Mouse (Mus musculus) c-Kit-positive CD71-positive TER-119-negative erythroid progenitor cells, embryonic 14.5 days (primary cell): ENCODE results near the gene Akr1c18.

Experiments used
- DNase-seq: peaks from one replicate; pipeline ENCODE4 v3.0.0-alpha.2; 2013; ENCODE audit warnings: low read depth

The Akr1c18 gene

DNA sequence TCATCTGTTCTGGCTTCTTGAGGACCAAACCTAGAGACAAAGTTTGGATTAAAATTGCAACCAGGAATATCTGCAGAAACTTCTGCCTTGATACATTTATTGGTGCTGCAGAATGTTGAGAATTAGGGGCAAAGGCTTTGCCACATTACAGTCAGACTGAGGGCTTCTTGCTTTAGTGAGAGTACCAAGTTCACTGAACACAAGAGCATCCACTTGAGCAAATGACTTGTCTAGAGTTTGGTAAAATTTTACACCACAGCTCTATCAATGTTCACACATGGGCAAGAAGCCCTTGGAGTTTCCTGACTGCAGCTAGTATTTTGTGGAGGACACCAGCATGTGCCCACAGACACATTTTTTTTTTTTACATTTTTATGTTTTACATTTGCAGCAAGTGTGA, 47.7 kb downstream of the Akr1c18 start:
- no peak for DNase-seq

DNA sequence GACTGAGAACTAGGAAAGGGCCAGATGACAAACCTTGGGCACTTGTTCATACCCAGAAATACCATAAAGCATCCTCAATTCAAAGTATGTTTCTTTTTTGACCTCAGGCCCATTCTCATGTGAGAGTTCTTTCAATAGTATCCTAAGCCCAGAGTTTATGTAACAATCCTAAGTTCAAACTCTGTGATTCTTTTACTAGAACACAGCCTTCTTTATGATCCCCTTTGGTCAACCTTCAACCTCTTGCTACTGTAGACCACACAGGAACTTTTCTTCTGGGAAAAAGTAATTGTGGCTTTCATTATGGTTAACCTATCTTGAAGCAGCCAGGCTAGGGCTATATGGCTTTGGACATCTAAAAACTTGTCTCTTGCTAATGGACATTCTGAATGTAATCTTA, 48.8 kb downstream of the Akr1c18 start:
- DNase-seq: no peak
